Mouse (Mus musculus) Patski (cell line): ENCODE measurements at regions not wholly inside any gene's neighbourhood (a gene's known extent, or its start where the extent isn't known, plus 50 kb on each side); places are given as distances from the start of the nearest gene placed in this dataset.

ENCODE experiments used
- ATAC-seq: fragments of 100-300 bp; one replicate; pipeline ENCODE4 v1.8.0; 2021
- CTCF ChIA-PET: fragments of 350-600 bp; sonication (Branson Sonifier 250); formaldehyde crosslinking; loops from one replicate; lab custom pipeline; 2022; ENCODE audit warnings: inconsistent platforms; lab: Charles Lee
- POLR2A ChIA-PET: fragments of 350-600 bp; sonication (Branson Sonifier 250); formaldehyde crosslinking; loops from one replicate; lab custom pipeline; 2022; ENCODE audit warnings: antibody characterized with exemption, inconsistent platforms; lab: Charles Lee
- DNase-seq: peaks from one replicate; pipeline ENCODE4 v3.0.0-alpha.2; 2011; ENCODE audit warnings: low read depth, low spot score
- H3K27me3 ChIP-seq: fragments of 371-371 bp; one replicate; pipeline ENCODE4 v1.5.1; 2021
- CTCF ChIP-seq: fragments of 100-300 bp; IDR thresholded peaks from one replicate; pipeline ENCODE4 v1.5.1; 2021
- in situ Hi-C: fragments of 300-500 bp; cut with MboI; formaldehyde crosslinking; loops from 3 replicates; pipeline ENCODE4 v1.11.1; 2018; ENCODE audit warnings: low pct_unique_long_range_greater_than_20kb, mixed read lengths

- DNase-seq (no peak), ATAC-seq (no peak)
- ChIA-PET POLR2A (no interaction called here), CTCF (interaction anchor here (1.5 kb wide), 1 partner anchor 30 kb away, joined by 4 read pairs; no protein-coding TSS in a partner anchor)
- H3K27me3 ChIP-seq, result no peaks in the 10 kb centered on the region
- in situ Hi-C loops, result no loop called here
- TF ChIP-seq CTCF, result no peak
Observed at GRCm38 (mm10) chr15:10833866-10834571, 118.1 kb upstream of the C1qtnf3 start.

- no peak for ATAC-seq
- H3K27me3 ChIP-seq, result no peaks in the 10 kb centered on the region
- DNase-seq, result no peak
- TF ChIP-seq CTCF, result no peak
- in situ Hi-C loops, result no loop called here
- POLR2A ChIA-PET, result interaction anchor here (0.8 kb wide), 1 partner anchor 33 kb away, joined by 3 read pairs; no protein-coding TSS in a partner anchor
- CTCF ChIA-PET, result interaction anchor here (0.8 to 1.1 kb wide), 3 partner anchors 21 to 133 kb away, joined by 3 to 4 read pairs (median 3); no protein-coding TSS in a partner anchor
Observed at GRCm38 (mm10) chr15:10838584-10839288, 113.4 kb upstream of the C1qtnf3 start.

- H3K27me3 ChIP-seq, result no peaks in the 10 kb centered on the region
- DNase-seq (no peak), ATAC-seq (no peak)
- POLR2A ChIA-PET, result interaction anchor here (0.9 kb wide), 1 partner anchor 177 kb away, joined by 5 read pairs; no protein-coding TSS in a partner anchor
- CTCF ChIA-PET, result no interaction called here
- in situ Hi-C loops, result no loop called here
- no peak for TF ChIP-seq CTCF
Observed at GRCm38 (mm10) chr15:10840621-10841034, 111.5 kb upstream of the C1qtnf3 start.

GRCm38 (mm10) chr15:10843060-10843695, 109.0 kb upstream of the C1qtnf3 start:
- in situ Hi-C loops, result no loop called here
- ATAC-seq, result no peak
- POLR2A ChIA-PET, result no interaction called here

GRCm38 (mm10) chr15:10846722-10847121, 105.4 kb upstream of the C1qtnf3 start:
- TF ChIP-seq CTCF, result no peak
- ChIA-PET CTCF (interaction anchor here (1.2 kb wide), 1 partner anchor 14 kb away, joined by 3 read pairs; no protein-coding TSS in a partner anchor), POLR2A (no interaction called here)

More at GRCm38 (mm10) chr15:10843060-10843695, 109.0 kb upstream of the C1qtnf3 start:
- H3K27me3 ChIP-seq, result no peaks in the 10 kb centered on the region
- no peak for DNase-seq
- no peak for TF ChIP-seq CTCF
- CTCF ChIA-PET, result interaction anchor here (0.9 kb wide), 1 partner anchor 11 kb away, joined by 4 read pairs; no protein-coding TSS in a partner anchor

GRCm38 (mm10) chr15:10864004-10864775, 87.9 kb upstream of the C1qtnf3 start:
- peak; percentile 17 for DNase-seq
- in situ Hi-C loops, result no loop called here
- ChIA-PET POLR2A (no interaction called here), CTCF (interaction anchor here (0.8 to 1.8 kb wide), 4 partner anchors 9 to 36 kb away, joined by 3 to 4 read pairs (median 3); no protein-coding TSS in a partner anchor)
- ATAC-seq, result peak; percentile 62
- no peak for TF ChIP-seq CTCF
- H3K27me3 ChIP-seq, result no peaks in the 10 kb centered on the region

More at GRCm38 (mm10) chr15:10846722-10847121, 105.4 kb upstream of the C1qtnf3 start:
- no peaks in the 10 kb centered on the region for H3K27me3 ChIP-seq
- ATAC-seq (no peak), DNase-seq (no peak)
- in situ Hi-C loops, result no loop called here

- no peak for TF ChIP-seq CTCF
- DNase-seq, result no peak
- H3K27me3 ChIP-seq, result no peaks in the 10 kb centered on the region
- CTCF ChIA-PET, result interaction anchor here (0.8 to 1.8 kb wide), 3 partner anchors 27 to 35 kb away, joined by 3 to 4 read pairs (median 3); no protein-coding TSS in a partner anchor
- POLR2A ChIA-PET, result no interaction called here
- ATAC-seq, result no peak
- in situ Hi-C loops, result loop anchor here (5.0 kb wide), 1 partner anchor 148 kb away; no protein-coding TSS in a partner anchor
Observed at GRCm38 (mm10) chr15:10865109-10865508, 87.0 kb upstream of the C1qtnf3 start.

- CTCF ChIA-PET, result no interaction called here
- no peaks in the 10 kb centered on the region for H3K27me3 ChIP-seq
- POLR2A ChIA-PET, result no interaction called here
- DNase-seq (no peak), ATAC-seq (no peak)
- in situ Hi-C loops, result loop anchor here (5.0 kb wide), 1 partner anchor 149 kb away; no protein-coding TSS in a partner anchor
- no peak for TF ChIP-seq CTCF
Observed at GRCm38 (mm10) chr15:10866794-10867193, 85.3 kb upstream of the C1qtnf3 start.

- ChIA-PET CTCF (no interaction called here), POLR2A (interaction anchor here (1.3 kb wide), 1 partner anchor 154 kb away, joined by 3 read pairs; the partner anchor contains the start of gene Rai14)
Observed at GRCm38 (mm10) chr15:10868115-10868514, 84.0 kb upstream of the C1qtnf3 start.

More at GRCm38 (mm10) chr15:10868115-10868514, 84.0 kb upstream of the C1qtnf3 start:
- in situ Hi-C loops, result loop anchor here (5.0 kb wide), 1 partner anchor 151 kb away; no protein-coding TSS in a partner anchor
- TF ChIP-seq CTCF, result no peak
- ATAC-seq (no peak), DNase-seq (no peak)
- no peaks in the 10 kb centered on the region for H3K27me3 ChIP-seq
